Mouse (Mus musculus): ENCODE data around the gene Cngb1. TPM values are rescaled to one million over a fixed set of nuclear protein-coding genes. Genes with fewer than 3 reads are reported as not detected.
A peak's percentile ranks its signal among the peaks of the same experiment; 100 is the strongest.

Gene Cngb1
- polyA plus RNA-seq, 1 experiment from 2014 or later: 0.36 TPM

DNA sequence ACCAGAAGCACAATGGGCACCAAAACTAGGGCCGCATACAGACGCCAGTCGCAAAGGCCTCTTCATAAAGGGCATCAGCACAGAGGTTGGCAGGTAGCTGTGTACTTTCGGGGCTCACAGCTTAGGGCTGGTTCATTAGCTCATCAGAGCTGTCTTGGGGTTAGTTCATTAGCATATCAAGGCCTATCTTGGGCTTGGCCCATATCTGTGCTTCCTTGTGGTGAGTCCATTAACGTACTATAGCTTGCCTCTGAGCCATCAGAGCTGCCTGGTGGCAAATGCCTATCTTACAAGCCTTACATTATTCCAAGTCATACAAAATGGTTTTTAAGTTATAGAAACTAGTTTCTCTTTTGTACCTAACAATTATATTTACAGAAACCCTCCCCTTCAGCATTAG is 82.4 kb downstream of the Cngb1 start:
- no peak overlapping the region for H3K27ac ChIP-seq (ENCODE audit: low read depth, low read length)
- DNase-seq (ENCODE audit: low spot score): no peak

DNA sequence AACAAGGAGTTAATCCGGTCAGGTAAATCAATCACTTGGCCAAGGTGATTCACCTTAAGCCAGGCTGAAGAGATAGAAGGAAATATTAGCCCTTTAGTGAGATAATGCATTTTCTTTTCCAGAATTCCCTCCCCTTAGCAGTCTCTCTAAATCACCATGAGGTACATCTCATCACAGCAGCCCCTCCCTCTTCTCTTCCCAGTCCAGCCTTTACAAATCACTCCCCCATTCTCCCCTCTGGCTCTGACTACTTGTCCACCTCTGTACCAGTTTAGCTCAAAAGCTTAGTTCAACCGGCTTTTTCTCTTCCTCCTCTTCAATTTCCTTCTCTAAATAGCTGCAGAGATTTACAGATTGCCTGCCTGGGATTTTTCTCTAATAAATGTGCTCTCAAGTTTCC is 85.3 kb downstream of the Cngb1 start:
- WGBS: 14% methylated on average over 2 of the region's 2 CpGs
- no peaks in the 10 kb centered on the region for H3K9me3 ChIP-seq (ENCODE audit: control insufficient read depth, low read length)
- ATAC-seq (replicated peaks; ENCODE audit: low FRiP score) (no peak), DNase-seq (ENCODE audit: low spot score) (no peak)
- H3K27me3 ChIP-seq (replicated peaks; ENCODE audit: control insufficient read depth, insufficient read depth, low read length): no peaks in the 10 kb centered on the region
- H3K27ac ChIP-seq (ENCODE audit: low read depth, low read length): no peak overlapping the region
- no peak overlapping the region for H3K4me2 ChIP-seq
- no peak overlapping the region for H3K9ac ChIP-seq (ENCODE audit: low read depth, low read length)
- H3K36me3 ChIP-seq (ENCODE audit: control insufficient read depth, insufficient read depth, low read length): no peaks in the 10 kb centered on the region
- no peak overlapping the region for H3K4me3 ChIP-seq (ENCODE audit: low read depth, low read length)
- no peaks in the 10 kb centered on the region for H3K4me1 ChIP-seq (replicated peaks; ENCODE audit: control insufficient read depth, insufficient read depth, low read length)

More for the DNA sequence above, 82.4 kb downstream of the Cngb1 start:
- H3K36me3 ChIP-seq (ENCODE audit: control insufficient read depth, insufficient read depth, low read length): no peaks in the 10 kb centered on the region
- WGBS: 83% methylated on average over 5 of the region's 5 CpGs
- H3K4me1 ChIP-seq (replicated peaks; ENCODE audit: control insufficient read depth, insufficient read depth, low read length): no peaks in the 10 kb centered on the region
- no peak for ATAC-seq (replicated peaks; ENCODE audit: low FRiP score)
- H3K9ac ChIP-seq (ENCODE audit: low read depth, low read length): no peak overlapping the region
- no peaks in the 10 kb centered on the region for H3K9me3 ChIP-seq (ENCODE audit: control insufficient read depth, low read length)
- H3K27me3 ChIP-seq (replicated peaks; ENCODE audit: control insufficient read depth, insufficient read depth, low read length): no peaks in the 10 kb centered on the region
- H3K4me3 ChIP-seq (ENCODE audit: low read depth, low read length): no peak overlapping the region
- no peak overlapping the region for H3K4me2 ChIP-seq

DNA sequence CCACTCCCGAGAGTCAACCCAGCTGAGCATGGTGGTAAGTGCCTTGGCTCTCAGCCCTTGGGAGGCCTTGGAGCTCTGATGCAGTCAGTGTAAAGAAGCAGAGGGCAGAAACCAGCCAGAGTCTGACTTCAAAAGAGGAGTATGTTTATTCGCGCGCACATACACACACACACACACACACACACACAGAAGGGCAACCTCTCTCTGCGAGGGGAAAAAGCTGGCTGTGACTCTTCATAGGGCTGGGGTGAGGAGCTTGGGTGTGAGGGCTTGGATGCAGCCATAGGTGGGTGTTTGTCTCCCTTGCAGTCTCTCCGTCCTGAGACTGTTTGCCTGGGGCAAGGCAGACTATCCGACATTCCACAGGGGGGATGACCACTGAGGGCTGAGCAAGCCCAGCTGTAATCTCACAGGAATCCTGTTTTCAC is 85.8 kb downstream of the Cngb1 start:
- ATAC-seq (replicated peaks; ENCODE audit: low FRiP score) (no peak), DNase-seq (ENCODE audit: low spot score) (no peak)
- Histone ChIP-seq H3K9ac (ENCODE audit: low read depth, low read length) (no peak overlapping the region), H3K27ac (ENCODE audit: low read depth, low read length) (no peak overlapping the region), H3K27me3 (replicated peaks; ENCODE audit: control insufficient read depth, insufficient read depth, low read length) (no peaks in the 10 kb centered on the region), H3K4me1 (replicated peaks; ENCODE audit: control insufficient read depth, insufficient read depth, low read length) (no peaks in the 10 kb centered on the region), H3K36me3 (ENCODE audit: control insufficient read depth, insufficient read depth, low read length) (no peaks in the 10 kb centered on the region), H3K4me3 (ENCODE audit: low read depth, low read length) (no peak overlapping the region), H3K9me3 (ENCODE audit: control insufficient read depth, low read length) (no peaks in the 10 kb centered on the region), H3K4me2 (no peak overlapping the region)
- WGBS: 44% methylated on average over 7 of the region's 7 CpGs

DNA sequence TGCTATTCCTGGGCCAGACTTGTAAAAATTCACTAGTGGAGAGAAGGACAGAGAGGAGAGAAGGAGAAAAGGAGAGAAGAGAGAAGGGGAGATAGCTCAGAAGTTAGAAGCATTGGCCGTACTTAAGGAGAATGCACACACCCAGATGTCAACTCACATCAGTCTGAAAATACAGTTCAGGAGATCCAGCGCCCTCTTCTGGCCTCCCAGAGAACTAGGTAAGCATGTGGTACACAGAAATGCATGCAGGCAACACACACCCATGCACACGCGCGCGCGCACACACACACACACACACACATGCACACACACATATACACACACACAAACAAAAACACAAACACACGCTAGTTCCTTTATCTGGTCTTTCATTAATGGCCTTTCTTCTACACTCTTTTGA is 86.8 kb downstream of the Cngb1 start:
- no peak overlapping the region for H3K4me3 ChIP-seq (ENCODE audit: low read depth, low read length)
- ATAC-seq (replicated peaks; ENCODE audit: low FRiP score): no peak
- H3K27ac ChIP-seq (ENCODE audit: low read depth, low read length): no peak overlapping the region
- no peak overlapping the region for H3K4me2 ChIP-seq
- no peaks in the 10 kb centered on the region for H3K27me3 ChIP-seq (replicated peaks; ENCODE audit: control insufficient read depth, insufficient read depth, low read length)
- DNase-seq (ENCODE audit: low spot score): no peak
- H3K9me3 ChIP-seq (ENCODE audit: control insufficient read depth, low read length): no peaks in the 10 kb centered on the region
- no peaks in the 10 kb centered on the region for H3K4me1 ChIP-seq (replicated peaks; ENCODE audit: control insufficient read depth, insufficient read depth, low read length)
- no peaks in the 10 kb centered on the region for H3K36me3 ChIP-seq (ENCODE audit: control insufficient read depth, insufficient read depth, low read length)
- WGBS: 84% methylated on average over 8 of the region's 8 CpGs
- H3K9ac ChIP-seq (ENCODE audit: low read depth, low read length): no peak overlapping the region

DNA sequence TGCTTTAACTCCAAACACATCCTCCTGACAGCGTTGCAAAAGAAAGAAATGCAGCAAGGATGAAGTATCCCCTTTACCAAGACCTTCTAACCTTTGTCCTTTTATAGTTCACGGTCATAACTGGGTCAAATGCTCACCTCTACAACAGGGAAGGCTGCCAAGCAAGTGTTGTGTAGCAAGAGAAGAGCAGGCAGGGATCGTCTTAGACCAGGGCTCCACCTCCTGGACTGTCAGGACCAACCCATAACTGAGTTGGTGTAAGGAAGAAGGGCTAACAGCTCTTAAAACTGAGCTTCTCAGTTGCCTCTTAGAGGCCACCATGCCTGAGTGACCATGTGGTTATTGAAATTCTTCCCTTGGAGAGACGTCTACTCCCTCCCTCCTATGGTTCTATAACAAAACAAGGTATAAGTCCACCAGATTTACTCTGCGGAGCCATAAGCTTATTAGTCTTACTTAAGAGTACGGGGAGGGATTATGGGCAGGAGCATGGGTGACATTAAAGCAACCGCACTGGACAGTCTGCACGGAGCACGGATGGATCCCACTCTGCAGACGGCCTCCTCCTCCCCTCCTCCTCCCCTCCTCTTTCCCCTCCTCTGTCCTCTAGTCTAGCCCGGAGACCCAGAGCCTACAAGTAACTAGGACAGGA is 90.5 kb downstream of the Cngb1 start:
- H3K9me3 ChIP-seq (ENCODE audit: control insufficient read depth, low read length): no peaks in the 10 kb centered on the region
- DNase-seq (ENCODE audit: low spot score): no peak
- no peak overlapping the region for H3K9ac ChIP-seq (ENCODE audit: low read depth, low read length)

DNA sequence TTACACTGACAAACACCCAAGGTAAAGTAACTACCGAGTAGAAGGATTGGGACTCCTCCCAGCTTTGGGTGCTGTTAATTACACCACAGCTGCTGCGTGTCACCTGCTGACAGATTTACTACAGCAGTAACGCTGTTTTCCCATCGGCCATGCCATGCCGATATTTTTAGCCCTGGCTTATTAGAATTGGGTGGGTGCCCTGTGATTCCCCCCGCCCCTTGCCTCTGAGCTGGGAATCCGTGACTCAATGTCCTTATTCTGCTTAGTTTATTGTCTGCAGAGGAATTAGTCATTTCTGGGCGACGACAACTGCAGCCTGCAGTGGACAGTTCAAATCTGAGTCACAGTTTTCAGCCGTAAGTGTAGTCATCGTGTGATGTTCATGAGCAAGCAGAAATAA is 96.5 kb downstream of the Cngb1 start:
- H3K4me2 ChIP-seq: no peak overlapping the region
- H3K36me3 ChIP-seq (ENCODE audit: control insufficient read depth, insufficient read depth, low read length): no peaks in the 10 kb centered on the region

More for the DNA sequence above, 90.5 kb downstream of the Cngb1 start:
- 72% methylated on average over 11 of the region's 11 CpGs for WGBS
- Histone ChIP-seq H3K4me2 (no peak overlapping the region), H3K36me3 (ENCODE audit: control insufficient read depth, insufficient read depth, low read length) (no peaks in the 10 kb centered on the region), H3K27ac (ENCODE audit: low read depth, low read length) (no peak overlapping the region), H3K4me3 (ENCODE audit: low read depth, low read length) (no peak overlapping the region), H3K4me1 (replicated peaks; ENCODE audit: control insufficient read depth, insufficient read depth, low read length) (no peaks in the 10 kb centered on the region), H3K27me3 (replicated peaks; ENCODE audit: control insufficient read depth, insufficient read depth, low read length) (no peaks in the 10 kb centered on the region)
- ATAC-seq (replicated peaks; ENCODE audit: low FRiP score): no peak

DNA sequence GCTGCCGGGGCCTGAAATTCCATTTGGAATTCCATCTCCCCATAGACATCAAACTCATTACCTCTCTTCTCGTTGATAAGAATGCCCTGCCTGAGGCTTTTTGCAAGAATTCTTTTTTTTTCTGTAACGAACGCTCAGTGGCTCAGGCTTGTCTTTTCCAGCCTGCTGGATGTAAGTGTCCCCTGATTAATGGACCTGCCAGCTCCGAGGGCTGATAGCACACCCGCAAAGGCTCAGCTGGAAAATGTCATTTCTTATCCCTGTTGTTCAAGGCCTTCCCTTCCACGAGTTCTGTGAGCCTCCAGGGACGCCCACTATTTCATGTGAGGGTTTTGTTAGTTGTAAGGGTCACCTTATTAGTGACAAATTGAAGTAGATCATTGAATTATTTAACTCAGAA is 100.4 kb downstream of the Cngb1 start:
- no peak for DNase-seq (ENCODE audit: low spot score)
- H3K36me3 ChIP-seq (ENCODE audit: control insufficient read depth, insufficient read depth, low read length): no peaks in the 10 kb centered on the region
- H3K4me1 ChIP-seq (replicated peaks; ENCODE audit: control insufficient read depth, insufficient read depth, low read length): no peaks in the 10 kb centered on the region
- H3K9me3 ChIP-seq (ENCODE audit: control insufficient read depth, low read length): no peaks in the 10 kb centered on the region
- ATAC-seq (replicated peaks; ENCODE audit: low FRiP score): no peak
- H3K4me2 ChIP-seq: no peak overlapping the region
- H3K27ac ChIP-seq (ENCODE audit: low read depth, low read length): no peak overlapping the region
- no peak overlapping the region for H3K4me3 ChIP-seq (ENCODE audit: low read depth, low read length)
- H3K9ac ChIP-seq (ENCODE audit: low read depth, low read length): no peak overlapping the region
- WGBS: 39% methylated on average over 8 of the region's 8 CpGs
- no peaks in the 10 kb centered on the region for H3K27me3 ChIP-seq (replicated peaks; ENCODE audit: control insufficient read depth, insufficient read depth, low read length)

More for the DNA sequence above, 96.5 kb downstream of the Cngb1 start:
- H3K27ac ChIP-seq (ENCODE audit: low read depth, low read length): no peak overlapping the region
- no peaks in the 10 kb centered on the region for H3K27me3 ChIP-seq (replicated peaks; ENCODE audit: control insufficient read depth, insufficient read depth, low read length)
- no peak for DNase-seq (ENCODE audit: low spot score)
- H3K9ac ChIP-seq (ENCODE audit: low read depth, low read length): no peak overlapping the region
- H3K4me1 ChIP-seq (replicated peaks; ENCODE audit: control insufficient read depth, insufficient read depth, low read length): no peaks in the 10 kb centered on the region
- no peaks in the 10 kb centered on the region for H3K9me3 ChIP-seq (ENCODE audit: control insufficient read depth, low read length)
- no peak for ATAC-seq (replicated peaks; ENCODE audit: low FRiP score)
- WGBS: 66% methylated on average over 11 of the region's 11 CpGs
- no peak overlapping the region for H3K4me3 ChIP-seq (ENCODE audit: low read depth, low read length)

DNA sequence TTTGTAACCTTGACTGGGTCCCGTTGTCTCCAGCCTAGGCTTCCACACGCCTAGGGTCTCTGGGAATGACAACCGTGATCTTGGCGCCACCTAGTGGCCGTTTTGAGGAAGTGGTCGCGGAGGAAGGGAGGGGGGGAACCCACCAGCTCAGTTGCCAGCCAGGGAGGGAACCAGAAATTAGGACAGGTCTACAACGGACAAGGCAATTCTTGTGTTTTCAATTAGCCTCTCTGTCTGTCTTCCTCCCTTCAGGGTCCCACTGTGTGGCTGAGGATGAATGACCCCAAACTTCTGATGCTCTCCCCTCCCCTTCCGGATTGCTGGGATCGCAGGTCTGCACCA is 102.4 kb downstream of the Cngb1 start:
- Histone ChIP-seq H3K4me2 (no peak overlapping the region), H3K36me3 (ENCODE audit: control insufficient read depth, insufficient read depth, low read length) (no peaks in the 10 kb centered on the region), H3K27me3 (replicated peaks; ENCODE audit: control insufficient read depth, insufficient read depth, low read length) (no peaks in the 10 kb centered on the region), H3K9me3 (ENCODE audit: control insufficient read depth, low read length) (no peaks in the 10 kb centered on the region), H3K9ac (ENCODE audit: low read depth, low read length) (no peak overlapping the region), H3K4me1 (replicated peaks; ENCODE audit: control insufficient read depth, insufficient read depth, low read length) (no peaks in the 10 kb centered on the region), H3K4me3 (ENCODE audit: low read depth, low read length) (no peak overlapping the region), H3K27ac (ENCODE audit: low read depth, low read length) (no peak overlapping the region)
- ATAC-seq (replicated peaks; ENCODE audit: low FRiP score): 0 out of 2 replicates have a peak, but pooled peaks have one; percentile 26
- 14% methylated on average over 10 of the region's 10 CpGs for WGBS
- DNase-seq (ENCODE audit: low spot score): peak; percentile 74

DNA sequence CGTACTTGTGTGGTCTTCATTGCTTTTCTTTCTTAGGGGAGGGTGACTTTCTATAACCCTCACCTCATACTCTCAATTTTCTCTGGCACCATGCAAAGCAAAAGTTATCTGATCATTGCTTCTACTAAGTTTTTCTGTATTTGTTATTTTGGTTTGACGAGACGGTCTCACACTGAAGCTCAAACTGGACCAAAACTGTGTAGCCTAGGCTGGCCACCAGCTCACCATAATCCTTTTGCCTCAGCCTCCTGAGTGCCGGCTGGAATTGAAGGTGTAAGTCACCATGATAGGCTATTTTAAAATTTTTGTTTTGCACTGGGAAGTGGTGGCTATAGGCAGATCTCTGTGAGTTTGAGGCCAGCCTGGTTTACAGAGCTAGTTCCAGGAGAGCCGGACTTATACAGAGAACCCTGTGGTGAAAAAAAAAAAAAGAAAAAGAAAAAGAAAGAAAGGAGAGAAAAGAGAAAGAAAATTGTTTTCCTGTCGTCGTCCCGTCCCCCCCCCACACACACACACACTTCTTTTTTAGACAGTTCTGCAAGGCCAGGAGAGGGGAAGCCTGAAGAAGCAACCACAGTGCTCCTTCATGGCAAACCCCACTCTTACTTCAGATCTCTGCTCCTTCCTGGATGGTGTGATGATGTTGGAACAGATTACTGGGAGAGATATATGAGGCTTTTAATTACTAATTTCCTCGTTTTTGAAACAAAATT is 102.9 kb downstream of the Cngb1 start:
- H3K27ac ChIP-seq (ENCODE audit: low read depth, low read length): no peak overlapping the region
- H3K9me3 ChIP-seq (ENCODE audit: control insufficient read depth, low read length): no peaks in the 10 kb centered on the region
- H3K9ac ChIP-seq (ENCODE audit: low read depth, low read length): no peak overlapping the region
- DNase-seq (ENCODE audit: low spot score) (no peak), ATAC-seq (replicated peaks; ENCODE audit: low FRiP score) (0 out of 2 replicates have a peak, but pooled peaks have one; percentile 18)
- H3K4me1 ChIP-seq (replicated peaks; ENCODE audit: control insufficient read depth, insufficient read depth, low read length): no peaks in the 10 kb centered on the region
- H3K4me3 ChIP-seq (ENCODE audit: low read depth, low read length): no peak overlapping the region
- WGBS: 46% methylated on average over 9 of the region's 9 CpGs
- H3K36me3 ChIP-seq (ENCODE audit: control insufficient read depth, insufficient read depth, low read length): no peaks in the 10 kb centered on the region
- H3K4me2 ChIP-seq: no peak overlapping the region
- no peaks in the 10 kb centered on the region for H3K27me3 ChIP-seq (replicated peaks; ENCODE audit: control insufficient read depth, insufficient read depth, low read length)

Measured in liver, embryonic 11.5 days (tissue).